Mouse (Mus musculus) urinary bladder, adult 18-20 months (tissue): Measurements from ENCODE around the gene Tha1.

Experiments
- DNase-seq, 2 experiments: peaks; one replicate each; pipeline ENCODE4 v3.0.0; 2022; ENCODE audit warnings: low spot score in 2 of 2, mixed read lengths in 2 of 2

The Tha1 gene

DNA sequence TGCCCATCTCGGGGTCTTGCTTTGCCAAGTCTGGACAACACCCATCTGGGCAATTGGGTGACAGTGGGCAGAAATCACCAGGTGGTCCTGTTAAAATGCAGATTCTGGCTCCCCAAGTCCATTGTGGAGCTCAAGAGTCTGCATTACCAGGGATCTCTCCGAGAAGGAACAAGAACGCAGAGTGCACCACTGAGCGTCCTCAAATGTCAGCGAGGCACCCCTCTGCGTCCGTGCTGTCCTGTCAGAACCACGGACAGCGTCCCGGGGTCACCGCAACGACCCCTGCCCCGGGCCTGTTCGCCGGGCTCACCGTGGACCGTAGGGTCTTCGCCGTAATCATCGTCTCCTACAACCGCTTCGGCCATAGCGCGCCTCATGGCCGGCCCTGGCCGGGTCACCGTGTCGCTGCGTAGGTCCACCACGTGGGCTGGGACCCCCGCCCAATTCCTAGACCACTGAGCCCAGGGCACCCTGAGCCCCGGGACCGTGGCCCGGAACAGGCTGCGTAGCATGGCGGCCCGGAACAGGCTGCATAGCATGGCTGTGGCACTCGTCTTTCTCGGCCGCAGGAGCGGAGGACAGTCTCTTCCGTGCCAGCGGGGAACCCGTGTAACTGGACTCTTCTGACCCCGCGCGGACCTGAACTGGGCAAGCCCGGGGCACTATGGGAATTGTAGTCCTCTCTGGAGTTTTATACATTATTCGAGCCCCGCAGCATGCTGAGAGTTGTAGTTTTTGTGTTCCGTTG is at the start of gene Tha1:
Tha1 (minus strand) TSS at position 621 of the 748 bp plus-strand sequence.
- peak; percentile 66 to 80 for DNase-seq

- DNase-seq: no peak
Measured at GRCm38 (mm10) chr11:117919211-117919610, 45.9 kb upstream of the Tha1 start.

GRCm38 (mm10) chr11:117918541-117918940 is 45.3 kb upstream of the Tha1 start:
- no peak for DNase-seq

GRCm38 (mm10) chr11:117915837-117916236 is 42.6 kb upstream of the Tha1 start:
- no peak for DNase-seq

DNA sequence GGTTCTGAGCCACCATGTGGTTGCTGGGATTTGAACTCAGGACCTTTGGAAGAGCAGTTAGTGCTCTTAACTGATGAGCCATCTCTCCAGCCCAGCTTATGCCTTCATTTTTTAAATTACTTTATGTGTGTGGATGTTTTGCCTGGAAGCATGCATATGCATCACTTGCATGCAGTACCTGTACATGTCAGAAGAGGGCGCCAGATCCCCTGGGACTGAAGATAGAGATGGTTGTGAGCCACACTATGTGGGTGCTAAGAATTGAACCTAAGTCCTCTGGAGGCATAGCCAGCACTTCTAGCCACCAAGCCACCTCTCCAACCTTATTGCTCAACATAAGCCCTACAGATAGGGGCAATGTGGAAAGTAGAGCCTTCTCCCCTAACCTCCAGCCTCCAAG is 42.1 kb upstream of the Tha1 start:
- no peak for DNase-seq

DNA sequence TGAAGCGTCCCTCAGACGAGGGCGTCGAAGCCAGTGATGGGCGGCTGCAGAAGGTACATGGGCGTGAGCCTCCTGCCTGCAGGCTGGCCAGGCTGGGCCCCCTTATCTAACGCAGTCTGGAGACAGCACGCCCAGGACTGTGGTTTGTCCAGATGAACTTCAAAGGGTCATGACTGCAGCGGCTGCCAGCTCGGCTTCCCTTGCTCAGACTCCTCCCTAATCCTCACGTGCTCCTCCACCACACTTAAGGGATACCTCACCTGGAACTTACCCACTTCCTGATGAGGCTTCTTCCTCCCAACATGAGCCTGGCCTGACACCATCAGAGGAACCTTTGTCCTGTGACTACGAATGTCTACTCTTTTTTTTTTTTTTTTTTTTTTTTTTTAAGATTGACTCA is 41.2 kb upstream of the Tha1 start:
- no peak for DNase-seq

- peak; percentile 68 to 76 for DNase-seq
Measured at GRCm38 (mm10) chr11:117912684-117913352, 39.5 kb upstream of the Tha1 start.

DNA sequence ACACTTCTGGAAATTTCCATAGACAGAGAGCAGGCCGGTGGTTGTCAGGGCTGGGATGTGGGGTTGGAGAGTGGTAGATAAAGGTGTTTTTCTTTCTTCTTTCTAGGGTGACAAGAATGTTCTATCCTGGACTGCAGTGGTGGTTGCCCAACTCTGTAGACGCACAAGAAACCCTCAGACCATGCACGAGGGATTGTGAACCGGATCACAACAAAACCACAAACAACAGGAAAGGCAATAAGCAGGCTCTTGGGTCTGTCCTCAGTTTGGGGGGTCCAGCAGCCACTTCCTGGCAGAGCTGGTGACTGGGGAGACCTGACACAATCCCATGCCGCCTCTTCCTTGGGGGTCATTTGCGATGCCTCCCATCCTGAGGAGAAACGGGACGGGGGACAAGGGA is 36.1 kb upstream of the Tha1 start:
- no peak for DNase-seq

DNA sequence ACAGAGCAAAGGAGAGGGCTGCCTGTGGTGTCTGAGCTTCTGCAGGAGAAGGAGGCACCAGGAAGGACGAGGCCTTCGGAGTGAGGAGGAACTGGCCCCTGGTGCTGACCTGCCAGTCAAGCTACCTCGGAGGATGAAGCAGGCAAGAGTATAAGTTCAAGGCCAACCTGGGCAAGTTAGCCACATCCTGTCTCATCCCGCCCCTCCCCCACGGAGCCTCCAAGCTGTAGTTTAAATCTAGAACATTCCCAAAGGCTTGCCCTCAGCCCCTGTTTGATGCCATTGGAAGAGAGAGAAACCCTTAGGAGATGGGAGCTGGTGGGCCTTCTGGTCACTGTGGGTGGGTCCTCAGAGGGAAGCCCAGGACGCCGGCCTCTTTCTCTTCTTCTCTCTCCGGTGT is 31.2 kb upstream of the Tha1 start:
- no peak for DNase-seq

DNA sequence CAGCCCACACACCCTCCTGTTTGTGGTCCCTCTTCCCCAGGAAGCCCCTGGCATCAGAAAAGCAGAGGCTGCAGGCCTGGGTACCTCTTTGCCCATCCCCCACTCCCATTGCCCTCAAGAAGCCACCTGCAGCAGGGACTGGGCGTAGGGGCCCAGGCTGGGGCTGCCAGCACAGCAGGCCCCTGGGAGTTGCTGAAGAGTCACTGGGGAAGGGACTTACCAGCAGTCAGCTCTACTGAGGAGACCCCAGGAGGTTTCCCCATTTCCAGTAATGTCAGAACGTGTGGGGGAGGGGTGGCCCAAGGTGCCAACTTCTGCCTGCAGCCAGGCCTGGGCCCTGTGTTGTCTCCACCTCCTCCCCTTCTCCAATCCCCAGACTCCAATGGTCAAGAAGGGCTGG is 29.0 kb upstream of the Tha1 start:
- DNase-seq: no peak

GRCm38 (mm10) chr11:117896533-117896932 is 23.3 kb upstream of the Tha1 start:
- no peak for DNase-seq

- DNase-seq: no peak
Measured at GRCm38 (mm10) chr11:117894676-117895075, 21.4 kb upstream of the Tha1 start.

- no peak for DNase-seq
Measured at GRCm38 (mm10) chr11:117892199-117892598, 18.9 kb upstream of the Tha1 start.

DNA sequence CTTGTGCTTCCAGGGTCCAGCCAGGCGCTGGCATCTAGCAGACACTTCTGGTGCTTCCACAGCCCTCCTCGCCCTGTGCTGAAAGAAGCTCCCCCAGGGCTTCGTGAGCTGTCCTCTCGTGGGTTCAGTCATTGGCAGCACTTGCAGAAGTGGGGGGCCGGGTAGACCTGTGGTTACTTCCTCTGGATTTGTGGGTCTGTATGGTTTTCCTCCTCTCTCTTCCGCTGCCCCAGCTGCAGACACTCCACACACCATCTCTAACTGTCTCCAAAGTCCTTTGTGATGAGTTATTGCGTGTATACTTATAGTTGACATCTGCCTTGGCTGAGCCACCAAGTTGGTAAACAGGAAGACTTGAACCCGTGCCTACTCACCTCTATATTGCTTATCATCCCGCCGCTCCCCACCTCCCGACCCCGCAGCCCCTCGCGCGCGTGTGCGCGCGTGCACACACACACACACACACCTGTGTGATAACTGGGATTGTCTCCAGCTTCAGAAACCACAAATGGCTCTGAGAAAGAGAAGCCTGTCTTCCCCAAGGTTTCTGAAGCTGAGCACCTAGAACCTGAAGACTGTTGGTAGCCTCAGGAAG is 18.4 kb upstream of the Tha1 start:
- DNase-seq: no peak

DNA sequence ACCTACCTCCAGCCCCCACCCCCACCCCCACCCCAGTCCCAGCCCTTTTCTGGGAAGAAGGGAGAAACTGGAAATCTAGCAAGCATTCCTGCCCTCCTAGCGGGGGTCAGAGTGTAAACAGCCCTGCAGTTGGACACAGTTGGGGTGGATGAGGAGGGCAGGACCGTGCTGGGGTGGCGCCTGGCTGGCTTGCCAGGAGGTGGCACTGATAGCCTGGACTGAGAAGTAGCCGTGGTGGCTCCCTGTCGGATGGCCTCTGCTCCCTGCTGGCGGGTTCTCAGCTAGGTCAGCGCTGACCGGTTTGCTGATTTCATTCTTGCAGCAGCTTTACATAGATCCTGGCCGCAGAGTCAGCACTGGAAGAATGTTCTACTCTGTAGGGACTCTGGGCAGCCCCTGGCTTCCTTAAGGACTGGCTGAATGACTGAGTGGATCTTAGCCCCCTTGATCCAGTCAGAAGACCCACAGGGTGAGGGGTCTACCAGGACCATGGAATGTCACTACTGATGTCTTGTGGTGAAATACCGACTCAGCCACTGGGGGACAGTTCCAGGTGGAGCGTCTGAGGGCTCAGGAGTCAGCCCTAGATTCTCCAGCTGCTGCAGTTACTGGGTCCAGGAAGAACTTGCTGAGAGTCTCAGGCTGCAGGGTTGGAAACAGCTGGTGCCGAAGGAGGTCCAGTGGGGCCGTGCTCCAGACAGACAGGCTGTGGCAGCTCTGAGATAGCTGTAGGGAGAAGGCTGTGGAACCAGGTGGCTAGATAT is 17.4 kb upstream of the Tha1 start:
- DNase-seq: no peak

GRCm38 (mm10) chr11:117889887-117890340 is 16.6 kb upstream of the Tha1 start:
- no peak for DNase-seq

DNA sequence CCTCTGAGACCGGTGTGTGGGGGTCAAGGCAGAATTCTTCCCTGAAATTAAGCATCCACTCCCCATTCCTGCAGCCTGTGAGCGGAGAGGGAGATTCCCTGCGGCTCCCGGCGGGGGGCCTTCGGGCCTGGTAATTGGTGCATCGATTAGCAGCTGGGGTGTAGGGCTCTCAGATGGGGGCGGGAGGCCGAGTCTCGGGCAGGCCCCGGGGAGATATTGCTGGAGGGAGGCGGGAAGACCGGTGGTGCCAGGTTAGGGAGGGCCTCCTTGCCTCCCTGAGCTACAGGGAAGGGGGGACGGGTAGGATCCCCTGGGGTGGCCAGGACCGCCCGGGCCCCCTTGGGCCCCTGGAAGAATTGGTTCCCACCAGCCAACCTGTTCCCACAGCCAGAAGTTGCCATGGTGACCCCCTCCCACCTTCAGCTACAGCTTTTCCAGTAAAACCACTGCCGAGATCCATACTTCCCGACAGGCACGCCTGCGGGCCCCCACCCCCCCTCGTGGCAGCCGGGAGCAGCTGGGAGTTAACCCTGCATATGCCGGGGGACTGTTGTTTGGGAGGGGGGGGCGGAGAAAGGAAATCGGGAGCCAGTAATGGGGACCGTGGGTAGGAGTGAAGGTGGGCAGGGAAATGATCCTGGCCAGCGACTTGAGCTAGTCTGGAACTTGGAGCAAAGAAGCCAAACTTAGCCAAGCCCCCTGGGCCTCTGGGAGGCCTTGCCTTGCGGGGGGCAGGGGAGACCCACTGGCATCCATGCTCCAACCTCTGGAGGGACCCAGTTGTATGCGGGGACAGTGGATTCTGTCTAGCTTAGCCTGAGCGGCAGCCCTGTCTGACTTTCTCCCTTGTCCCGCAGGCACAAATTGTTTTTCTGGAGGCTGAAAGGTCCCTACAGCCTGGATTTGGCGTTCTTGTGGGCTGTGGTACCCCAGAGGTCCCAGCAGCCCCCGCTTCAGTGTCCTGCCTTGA is 15.9 kb upstream of the Tha1 start:
- DNase-seq: no peak

DNA sequence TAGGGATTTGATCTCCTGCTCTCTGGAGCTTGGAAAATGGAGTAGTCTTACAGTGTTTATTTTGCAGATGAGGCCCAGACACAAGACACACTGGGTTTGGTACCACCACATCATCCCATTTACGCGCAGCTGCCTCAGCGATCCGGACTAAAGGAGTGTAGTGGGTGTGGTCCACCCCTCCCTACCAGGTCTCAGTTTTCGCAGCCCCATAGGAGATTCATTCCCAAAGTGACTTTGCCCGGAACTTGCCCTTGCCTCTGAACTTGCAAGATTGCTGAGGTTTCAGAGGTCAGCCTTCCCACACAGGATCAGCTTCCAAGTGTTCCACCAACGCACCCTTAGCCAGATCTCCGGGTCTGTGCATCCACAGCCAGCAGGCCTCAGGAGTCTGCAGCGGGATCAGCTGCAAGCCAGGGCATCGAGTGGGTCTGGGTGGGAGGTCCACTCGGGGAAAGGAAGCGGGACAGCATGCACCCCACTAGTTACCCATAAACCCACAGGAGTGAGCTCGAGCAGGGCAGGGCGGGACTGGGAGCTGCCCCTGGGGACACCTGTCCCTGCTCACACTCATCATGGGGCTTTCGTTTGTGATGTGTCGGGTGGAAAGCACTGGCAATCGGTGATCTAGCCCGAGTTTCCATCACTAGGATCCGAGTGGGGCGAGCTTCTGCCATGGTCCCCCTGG is 15.0 kb upstream of the Tha1 start:
- no peak for DNase-seq

- DNase-seq: no peak
Measured at GRCm38 (mm10) chr11:117886000-117886399, 12.7 kb upstream of the Tha1 start.

GRCm38 (mm10) chr11:117882208-117882607 is 8.9 kb upstream of the Tha1 start:
- DNase-seq: no peak
